In genomic region chr11:100200104-100200820, GRCm38 (mm10) we compare ENCODE assay signal across 11 mouse cellular contexts. TPM values are rescaled to one million over a fixed set of nuclear protein-coding genes. Genes with fewer than 3 reads are reported as not detected.
A peak's percentile ranks its signal among the peaks of the same experiment; 100 is the strongest.
DNase-seq lines count a peak whose midpoint lies in the region; ATAC-seq lines count a peak whose summit lies in the region.
"Had no signal": no experiment of that assay in that cellular context is flagged by ENCODE, and none has a peak within 500 bp of the region (broad histone marks: within the 10 kb centered on the region; RNA-seq: fewer than 3 reads in every experiment).

No protein-coding gene starts in this region.

- H3K9ac ChIP-seq in hindbrain, embryonic 16.5 days (ENCODE audit: low read depth, low read length), result no peak overlapping the region
- H3K9ac ChIP-seq: embryonic facial prominence, embryonic 15.5 days; stomach, embryonic 15.5 days had no signal

- intact Hi-C loops in heart, postnatal 25 days (cut with DNase I), result no loop called here

- ATAC-seq in hindbrain, embryonic 16.5 days, result no peak
- no peak for ATAC-seq in inflammation-experienced regulatory T-cells, adult 6 months

- H3K27me3 ChIP-seq in hindbrain, embryonic 10.5 days (ENCODE audit: insufficient read depth, poor library complexity, severe bottlenecking), result no peaks in the 10 kb centered on the region
- no peaks in the 10 kb centered on the region for H3K27me3 ChIP-seq in hindbrain, embryonic 16.5 days (replicated peaks; ENCODE audit: control insufficient read depth, insufficient read depth, low read length)
- H3K27me3 ChIP-seq: embryonic facial prominence, embryonic 15.5 days; stomach, embryonic 15.5 days had no signal

- H3K4me3 ChIP-seq in hindbrain, embryonic 10.5 days, result no peak overlapping the region
- no peak overlapping the region for H3K4me3 ChIP-seq in hindbrain, embryonic 16.5 days (ENCODE audit: low read length)
- H3K4me3 ChIP-seq: embryonic facial prominence, embryonic 15.5 days; stomach, embryonic 15.5 days had no signal

- no peak overlapping the region for H3K4me2 ChIP-seq in hindbrain, embryonic 16.5 days (ENCODE audit: low read length)
- H3K4me2 ChIP-seq: embryonic facial prominence, embryonic 15.5 days; stomach, embryonic 15.5 days had no signal

- H3K27ac ChIP-seq in hindbrain, embryonic 10.5 days, result no peak overlapping the region
- H3K27ac ChIP-seq in hindbrain, embryonic 16.5 days (ENCODE audit: low read depth, low read length), result no peak overlapping the region
- H3K27ac ChIP-seq: embryonic facial prominence, embryonic 15.5 days; stomach, embryonic 15.5 days had no signal

- no peaks in the 10 kb centered on the region for H3K36me3 ChIP-seq in hindbrain, embryonic 10.5 days
- H3K36me3 ChIP-seq in hindbrain, embryonic 16.5 days (ENCODE audit: control insufficient read depth, insufficient read depth, low read length), result no peaks in the 10 kb centered on the region
- H3K36me3 ChIP-seq: embryonic facial prominence, embryonic 15.5 days; stomach, embryonic 15.5 days had no signal

- H3K4me1 ChIP-seq in hindbrain, embryonic 10.5 days (replicated peaks), result no peaks in the 10 kb centered on the region
- H3K4me1 ChIP-seq in hindbrain, embryonic 16.5 days (ENCODE audit: control insufficient read depth, insufficient read depth, low read depth, low read length), result no peaks in the 10 kb centered on the region
- H3K4me1 ChIP-seq: embryonic facial prominence, embryonic 15.5 days; stomach, embryonic 15.5 days had no signal

- no peaks in the 10 kb centered on the region for H3K9me3 ChIP-seq in hindbrain, embryonic 10.5 days
- H3K9me3 ChIP-seq in hindbrain, embryonic 16.5 days (ENCODE audit: control insufficient read depth, low read length), result no peaks in the 10 kb centered on the region
- H3K9me3 ChIP-seq: embryonic facial prominence, embryonic 15.5 days; stomach, embryonic 15.5 days had no signal

- DNase-seq in hindbrain, embryonic 10.5 days (ENCODE audit: low spot score), result peak; percentile 10
- DNase-seq in urinary bladder, postnatal 25 days (ENCODE audit: low spot score), result peak; percentile 32
- DNase-seq in urinary bladder, postnatal 4 days (ENCODE audit: low spot score in 2 of 2), result no peak
- peak; percentile 37 for DNase-seq in embryo, embryonic 10.5 days (ENCODE audit: low spot score)
- peak; percentile 10 to 29 for DNase-seq in lung, adult 18-20 months
- DNase-seq in heart, postnatal 25 days (ENCODE audit: low spot score), result no peak

- 46% methylated on average over 8 of the region's 8 CpGs for WGBS in hindbrain, embryonic 10.5 days
- 52% methylated on average over 8 of the region's 8 CpGs for WGBS in hindbrain, embryonic 16.5 days

RNA-seq across cellular contexts. Expression of gene Krt14, which starts 7.1 kb away (rescaled TPM):
- 1.5 and 1.9 TPM in 2 replicates for polyA plus RNA-seq in hindbrain, embryonic 10.5 days (2016; fragmentation: Nextera tagmentation; extraction: Ambion mirVana)
- 0.55 TPM in 1 of 2 replicates, not detected in the other for polyA plus RNA-seq in hindbrain, embryonic 16.5 days (2015; fragmentation: Nextera tagmentation; extraction: Ambion mirVana)
- not detected for polyA plus RNA-seq in inflammation-experienced regulatory T-cells, adult 6 months (2017; shearing (Covaris generic))
- under 1 TPM; 0.73 to 0.78 TPM for total RNA-seq in heart, postnatal 25 days (2021)

RNA-seq across cellular contexts. Expression of gene Krt9, which starts 7.2 kb away (rescaled TPM):
- polyA plus RNA-seq in hindbrain, embryonic 10.5 days (2016; fragmentation: Nextera tagmentation; extraction: Ambion mirVana), result not detected in 2 replicates
- polyA plus RNA-seq in hindbrain, embryonic 16.5 days (2015; fragmentation: Nextera tagmentation; extraction: Ambion mirVana), result 0.08 TPM in 1 of 2 replicates, not detected in the other
- not detected for polyA plus RNA-seq in inflammation-experienced regulatory T-cells, adult 6 months (2017; shearing (Covaris generic))
- not detected for total RNA-seq in heart, postnatal 25 days (2021)
- polyA plus RNA-seq: embryonic facial prominence, embryonic 15.5 days; liver, embryonic 16.5 days; stomach, embryonic 15.5 days had no signal

RNA-seq across cellular contexts. Expression of gene Krt16, which starts 48.4 kb away (rescaled TPM):
- not detected in 2 replicates for polyA plus RNA-seq in hindbrain, embryonic 10.5 days (2016; fragmentation: Nextera tagmentation; extraction: Ambion mirVana)
- polyA plus RNA-seq in hindbrain, embryonic 16.5 days (2015; fragmentation: Nextera tagmentation; extraction: Ambion mirVana), result not detected in 2 replicates
- not detected for polyA plus RNA-seq in inflammation-experienced regulatory T-cells, adult 6 months (2017; shearing (Covaris generic))
- total RNA-seq in heart, postnatal 25 days (2021), result not detected
- polyA plus RNA-seq: liver, embryonic 16.5 days had no signal

RNA-seq across cellular contexts. Expression of gene Krt19, which starts 51.8 kb away (rescaled TPM):
- 11.4 and 12.7 TPM in 2 replicates for polyA plus RNA-seq in hindbrain, embryonic 10.5 days (2016; fragmentation: Nextera tagmentation; extraction: Ambion mirVana)
- polyA plus RNA-seq in hindbrain, embryonic 16.5 days (2015; fragmentation: Nextera tagmentation; extraction: Ambion mirVana), result 2.3 and 3.0 TPM in 2 replicates
- not detected for polyA plus RNA-seq in inflammation-experienced regulatory T-cells, adult 6 months (2017; shearing (Covaris generic))
- total RNA-seq in heart, postnatal 25 days (2021), result 10 to 100 TPM in 1 of 2 experiments, 1 to 10 TPM in 1; 9.8 to 16.4 TPM

Comparison
In these comparisons a context has a peak if more than half of its experiments do, and no peak if none do; other contexts are left out.
1. DNase-seq: peak in hindbrain, embryonic 10.5 days (single experiment), urinary bladder, postnatal 25 days (single experiment), embryo, embryonic 10.5 days (single experiment) and lung, adult 18-20 months (2 of 2); none in urinary bladder, postnatal 4 days (0 of 2) and heart, postnatal 25 days (single experiment).